Mouse (Mus musculus): ENCODE measurements around the gene Tmco1.

Gene Tmco1

DNA sequence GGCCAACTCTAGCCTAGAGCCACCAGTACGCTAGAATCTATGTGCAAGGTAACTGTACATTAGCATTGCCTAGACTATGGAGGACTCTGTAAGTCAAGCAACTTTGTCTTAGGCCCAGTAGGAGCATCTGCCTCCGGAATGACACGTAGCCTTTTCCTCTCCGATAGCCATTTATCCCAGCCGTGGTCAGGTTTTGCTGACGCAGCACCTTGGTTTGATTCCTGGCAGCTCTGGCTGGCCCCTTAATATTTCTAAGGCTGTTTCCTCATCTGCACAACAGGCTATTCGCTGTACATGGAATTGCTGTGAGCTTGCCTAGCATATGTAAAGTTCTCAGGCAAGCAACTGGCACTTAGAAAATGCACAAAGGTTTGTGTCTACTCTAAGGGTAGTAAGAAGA, 64.6 kb downstream of the Tmco1 start:
- no peak for DNase-seq (ENCODE audit: low spot score in 2 of 2)

DNA sequence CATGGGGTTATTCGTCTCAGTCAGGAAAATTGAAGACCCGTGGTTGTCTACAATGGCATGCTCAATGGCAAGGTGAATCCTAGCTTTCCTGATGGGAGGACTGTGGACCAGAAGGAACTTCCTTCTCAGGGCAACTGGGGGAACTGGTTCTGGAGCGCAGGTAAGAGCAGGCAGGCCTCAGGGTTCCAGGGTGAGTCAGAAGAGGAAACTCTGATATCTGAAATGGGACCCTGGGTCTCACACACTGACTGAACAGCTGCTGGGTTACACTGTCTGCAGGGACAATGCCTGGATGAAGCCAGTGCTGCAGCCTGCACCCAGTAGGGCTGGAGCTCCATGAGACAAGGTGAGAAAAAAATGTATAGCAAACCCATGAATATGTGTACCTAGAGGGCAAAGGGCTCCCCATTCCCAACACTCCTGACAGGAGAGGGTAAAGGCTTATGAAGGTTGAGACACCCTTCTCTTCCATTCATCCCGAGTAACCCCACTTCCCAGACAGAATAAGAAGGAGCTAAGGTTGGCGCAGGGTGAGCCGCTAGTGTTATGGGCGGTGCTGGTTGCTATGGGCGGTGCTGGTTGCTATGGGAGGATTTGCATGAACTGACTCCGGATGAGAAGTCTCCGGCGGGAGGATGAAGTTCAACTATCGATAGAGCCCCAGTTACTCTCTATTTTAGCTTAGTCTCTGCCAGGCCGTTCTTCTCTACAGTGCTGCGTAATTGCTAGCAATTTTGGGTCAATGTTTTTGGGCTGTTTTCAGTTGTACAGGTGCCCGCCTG, 66.0 kb downstream of the Tmco1 start:
- DNase-seq (ENCODE audit: low spot score in 2 of 2): peak in 1 of 2 experiments; percentile 47

DNA sequence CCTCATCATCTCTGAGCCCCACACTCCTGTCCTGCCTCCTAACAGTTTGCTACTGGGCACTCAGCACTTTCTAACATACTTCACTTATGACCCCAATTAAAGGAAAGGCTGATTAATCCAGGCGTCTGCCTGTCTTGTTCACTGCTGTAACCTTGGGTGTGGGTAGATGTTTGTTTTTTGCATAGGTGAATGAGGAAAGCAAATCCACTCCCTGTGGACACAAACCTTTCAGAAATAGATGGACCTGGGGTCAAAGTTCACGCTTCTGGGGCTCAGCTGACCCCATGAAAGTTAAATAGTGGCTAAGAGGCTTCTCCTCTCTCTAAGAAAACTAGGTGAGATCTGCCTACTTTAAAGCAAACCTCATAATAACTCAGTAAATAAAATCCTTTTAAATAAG, 66.8 kb downstream of the Tmco1 start:
- DNase-seq (ENCODE audit: low spot score in 2 of 2): no peak

DNA sequence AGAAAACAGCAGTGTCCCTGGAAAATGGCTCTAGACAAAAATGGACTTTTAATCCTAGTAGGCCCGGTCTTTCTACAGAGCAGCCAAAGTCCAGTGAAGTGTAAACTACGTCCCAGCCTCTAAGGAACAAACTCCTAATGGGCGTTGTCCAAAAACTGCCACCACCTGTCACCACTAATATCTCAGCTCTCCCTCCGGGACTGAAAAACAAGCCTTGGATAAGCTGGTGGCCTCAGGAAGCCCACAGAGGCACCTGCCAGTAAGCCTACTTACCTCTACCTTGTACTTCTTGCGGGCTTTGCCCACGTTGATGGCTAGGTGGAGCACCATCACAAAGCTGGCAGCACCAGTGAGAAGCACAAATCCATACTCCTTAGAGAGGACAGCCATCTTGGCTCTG, 69.8 kb downstream of the Tmco1 start:
- DNase-seq (ENCODE audit: low spot score in 2 of 2): no peak

DNA sequence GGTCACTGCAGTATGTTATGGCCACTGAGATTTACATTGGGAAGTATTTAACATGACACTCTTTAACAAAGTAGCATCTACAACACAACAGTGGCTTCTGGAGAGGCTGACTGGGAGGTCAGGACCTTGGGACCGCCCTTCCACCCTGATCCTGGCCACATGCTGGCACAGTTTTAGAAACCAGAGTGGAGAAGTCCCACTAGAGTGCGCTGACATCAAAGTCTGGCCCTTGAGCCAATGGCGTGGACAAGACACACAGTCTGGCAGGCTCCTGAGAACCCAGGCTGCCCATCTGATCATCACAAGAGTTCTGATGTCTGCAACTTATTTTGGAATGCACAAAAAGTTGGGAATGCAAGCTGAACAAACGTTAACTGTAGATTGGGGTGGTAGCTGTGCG, 71.6 kb downstream of the Tmco1 start:
- no peak for DNase-seq (ENCODE audit: low spot score in 2 of 2)

DNA sequence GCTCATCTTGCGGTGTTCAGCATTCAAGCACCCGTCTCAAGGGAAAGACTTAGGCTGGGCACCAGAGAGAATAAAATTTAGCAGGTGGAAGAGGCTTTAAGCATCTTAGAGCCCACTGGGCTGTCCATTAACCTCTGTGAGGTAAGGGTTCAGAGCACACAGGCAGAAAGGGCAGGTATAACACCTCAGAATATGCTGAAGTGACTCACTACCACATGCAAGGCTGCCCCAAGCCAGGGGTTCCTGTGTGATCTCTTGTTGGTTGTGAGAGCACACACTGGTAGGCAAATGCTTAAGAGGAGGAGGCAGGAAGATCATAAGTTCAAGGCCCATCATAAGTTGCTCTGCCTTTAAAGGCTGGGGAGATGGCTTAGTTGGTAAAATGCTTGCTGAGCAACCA, 72.0 kb downstream of the Tmco1 start:
- DNase-seq (ENCODE audit: low spot score in 2 of 2): no peak

DNA sequence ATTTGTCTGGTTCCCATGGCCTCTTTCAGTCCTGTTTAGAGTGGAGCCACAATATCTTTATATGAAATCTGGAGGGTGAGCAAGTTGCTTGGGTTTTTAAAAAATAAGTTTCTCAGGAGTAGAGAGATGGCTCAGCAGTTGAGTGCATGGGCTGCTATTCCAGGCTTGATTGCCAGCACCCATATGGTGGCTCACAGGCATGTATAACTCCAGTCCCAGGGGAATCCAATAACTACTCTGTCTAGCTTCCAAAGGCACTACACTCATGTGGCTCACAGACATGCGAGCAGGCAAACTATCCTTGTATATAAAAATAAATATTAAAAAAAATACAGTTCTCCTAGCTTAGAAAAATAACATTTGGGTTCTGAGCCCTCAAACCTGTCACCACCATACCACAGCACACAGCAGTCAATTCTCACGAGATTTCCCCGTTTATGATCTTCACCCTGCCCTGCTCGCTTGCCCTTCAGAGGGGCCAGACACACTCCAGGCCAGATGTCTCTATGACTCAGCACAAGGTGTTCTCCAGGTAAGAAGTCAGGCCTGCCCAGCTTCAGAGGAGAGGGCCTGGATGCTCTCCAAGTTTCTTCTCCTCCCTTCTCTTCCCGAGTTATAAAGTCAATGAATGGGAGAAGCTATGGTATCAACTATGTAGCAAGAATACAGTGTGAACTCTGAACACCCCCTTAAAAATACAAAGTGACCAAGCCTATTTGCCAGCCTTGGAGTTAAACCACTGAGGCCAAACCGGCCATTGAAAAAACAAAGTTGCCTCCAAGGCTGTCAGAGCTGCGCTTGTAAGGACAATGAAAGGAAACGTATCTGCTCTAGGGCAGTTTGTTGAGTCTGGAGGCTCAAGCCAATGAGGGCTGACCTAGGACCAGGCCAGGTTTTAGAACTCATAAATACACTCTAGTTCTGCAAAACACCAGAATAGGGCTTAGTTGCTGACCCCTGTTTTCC, 73.2 kb downstream of the Tmco1 start:
- peak; percentile 38 to 42 for DNase-seq (ENCODE audit: low spot score in 2 of 2)

DNA sequence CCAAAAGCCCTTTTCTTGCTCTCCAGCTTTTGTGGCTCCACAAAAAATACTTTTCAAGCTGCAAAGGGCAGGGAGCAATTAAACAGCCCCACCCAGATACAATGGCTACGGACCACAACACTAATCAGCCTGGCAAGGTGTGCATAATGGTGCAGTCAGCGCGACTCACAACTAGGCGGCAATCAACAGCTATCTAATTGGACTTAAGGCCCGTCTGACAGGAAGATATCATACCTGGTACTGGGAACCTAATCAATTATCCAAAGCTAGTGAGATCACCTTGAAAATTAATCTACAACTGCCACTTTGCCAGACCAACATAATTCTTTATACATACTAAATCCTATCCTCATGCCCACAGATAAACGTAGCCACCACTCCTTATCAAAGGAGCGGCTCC, 74.1 kb downstream of the Tmco1 start:
- DNase-seq (ENCODE audit: low spot score in 2 of 2): no peak

DNA sequence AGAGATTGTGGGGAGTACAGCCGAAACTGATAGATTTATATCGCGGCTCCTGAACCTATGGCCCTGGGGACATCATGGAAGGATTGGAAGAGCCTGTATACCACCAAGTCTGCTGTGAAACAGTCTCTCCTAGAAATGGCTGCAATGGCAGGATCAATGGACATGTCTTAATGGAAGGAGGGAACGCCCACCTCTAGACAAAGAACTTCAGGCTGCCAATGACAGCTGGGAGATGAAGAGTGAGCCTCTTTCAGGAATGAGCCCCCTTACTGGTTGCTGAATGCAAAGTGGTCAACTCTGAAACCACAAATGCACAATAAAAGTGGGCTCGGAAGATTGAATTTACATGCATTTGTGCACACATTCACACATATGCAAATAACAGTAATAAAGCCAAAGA, 74.6 kb downstream of the Tmco1 start:
- no peak for DNase-seq (ENCODE audit: low spot score in 2 of 2)

DNA sequence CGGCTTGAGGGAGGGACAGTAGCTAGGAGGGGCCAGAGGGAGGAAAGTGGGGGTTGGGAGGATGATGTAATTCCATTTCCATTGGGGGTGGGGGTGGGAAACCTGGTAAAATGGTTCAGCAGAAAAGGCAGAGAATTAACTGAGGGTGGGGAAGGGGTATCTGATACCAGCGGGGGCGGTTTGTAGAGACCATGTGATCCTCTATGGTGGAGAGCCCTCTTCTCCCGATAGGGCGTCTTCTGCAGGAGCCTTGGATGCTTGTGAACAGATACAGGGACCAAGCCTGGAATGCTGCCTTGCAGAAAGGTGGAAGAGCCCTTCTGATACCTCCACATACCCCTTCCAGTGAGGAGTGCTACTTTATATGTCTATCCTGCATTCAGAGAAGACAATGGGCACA, 75.0 kb downstream of the Tmco1 start:
- DNase-seq (ENCODE audit: low spot score in 2 of 2): no peak
